9 mouse cellular contexts compared by ENCODE assay signal in the genomic region with DNA sequence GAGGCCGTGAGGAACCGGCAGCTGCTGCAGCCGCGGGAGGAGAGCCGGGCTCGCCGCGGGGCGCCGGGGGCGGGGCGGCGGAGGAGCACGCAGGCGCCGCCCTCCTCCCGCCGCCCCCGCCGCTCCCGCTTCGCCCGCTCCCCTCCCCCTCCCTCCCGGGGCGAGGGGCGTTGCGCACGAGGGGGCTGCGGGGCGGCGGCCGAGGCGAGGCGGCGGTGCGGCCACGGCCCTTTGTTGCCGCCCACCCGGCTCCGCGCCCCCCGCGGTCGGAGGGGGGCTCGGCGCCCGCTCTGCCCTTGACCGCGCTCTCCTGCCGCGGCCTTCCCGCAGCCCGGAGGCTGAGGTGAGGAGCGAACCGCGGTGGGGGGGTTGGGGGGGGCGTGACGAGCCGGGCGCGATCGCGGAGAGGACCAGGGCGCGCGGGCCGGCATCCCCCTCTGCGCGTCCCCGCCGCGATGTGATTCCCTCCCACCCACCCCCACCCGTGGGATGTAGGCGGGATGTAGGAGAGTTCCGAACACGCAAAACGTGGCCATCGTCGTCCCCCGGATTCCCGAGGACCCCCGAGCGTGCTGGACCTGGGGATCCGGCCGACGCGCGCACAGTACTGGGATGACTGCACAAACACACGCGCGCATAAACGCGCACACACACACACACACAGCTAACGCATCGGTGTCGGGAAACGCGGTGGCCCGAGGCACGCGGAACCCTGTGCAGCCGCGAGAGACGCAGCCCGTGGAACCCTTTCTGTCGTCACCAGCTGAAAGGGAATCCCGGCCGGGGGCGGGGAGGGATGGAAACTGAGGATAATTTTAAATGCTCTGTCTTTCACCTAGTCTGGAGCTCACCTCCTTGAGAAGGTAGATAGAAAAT. TPM values are rescaled to one million over a fixed set of nuclear protein-coding genes. Genes with fewer than 3 reads are reported as not detected.
DNase-seq lines count a peak whose midpoint lies in the region; ATAC-seq lines count a peak whose summit lies in the region.
"Had no signal": no experiment of that assay in that cellular context is flagged by ENCODE, and none has a peak within 500 bp of the region (broad histone marks: within the 10 kb centered on the region; RNA-seq: fewer than 3 reads in every experiment).

Gene Enah (minus strand): TSS at position 65 of the 876 bp plus-strand sequence.

- H3K27ac ChIP-seq in hindbrain, embryonic 16.5 days (ENCODE audit: low read depth, low read length): peak within 1 kb of the TSS; percentile 99
- H3K27ac ChIP-seq: macrophage had no signal

- H3K4me1 ChIP-seq in hindbrain, embryonic 16.5 days (ENCODE audit: control insufficient read depth, insufficient read depth, low read depth, low read length): peaks cover 17% of the 10 kb centered on the region

- peak within 1 kb of the TSS; percentile 90 for H3K4me3 ChIP-seq in hindbrain, embryonic 16.5 days (ENCODE audit: low read length)

- H3K36me3 ChIP-seq in hindbrain, embryonic 16.5 days (ENCODE audit: control insufficient read depth, insufficient read depth, low read length): no peaks in the 10 kb centered on the region

- H3K27me3 ChIP-seq in hindbrain, embryonic 16.5 days (replicated peaks; ENCODE audit: control insufficient read depth, insufficient read depth, low read length): no peaks in the 10 kb centered on the region

- under 1% methylated on average over 50 of the region's 109 CpGs for WGBS in hindbrain, embryonic 16.5 days

- H3K9ac ChIP-seq in hindbrain, embryonic 16.5 days (ENCODE audit: low read depth, low read length): peak within 1 kb of the TSS; percentile 99

- peak; percentile 78 to 86 for DNase-seq in adrenal gland, adult (ENCODE audit: inconsistent age in 2 of 2, low spot score in 1 of 2)
- DNase-seq in cerebellum, postnatal 4 days (ENCODE audit: low spot score in 2 of 2): peak; percentile 47 to 81
- peak in 1 of 2 experiments; percentile 48 for DNase-seq in gastrocnemius, adult 8-10 months (ENCODE audit: low spot score in 2 of 2)
- peak; percentile 52 to 64 for DNase-seq in left cerebral cortex, adult 8-10 months (ENCODE audit: low spot score in 2 of 2)
- peak; percentile 65 to 83 for DNase-seq in lung, postnatal 4 days
- DNase-seq in right cerebral cortex, postnatal 10 days (ENCODE audit: low spot score in 2 of 2): peak; percentile 85

- H3K4me2 ChIP-seq in hindbrain, embryonic 16.5 days (ENCODE audit: low read length): peak within 1 kb of the TSS; percentile 65

- peak; percentile 82 for ATAC-seq in hindbrain, embryonic 16.5 days
- no peak for ATAC-seq in activated CD4-positive, CD25-positive, alpha-beta regulatory T cell, adult 4 months

- no peaks in the 10 kb centered on the region for H3K9me3 ChIP-seq in hindbrain, embryonic 16.5 days (ENCODE audit: control insufficient read depth, low read length)

RNA-seq across cellular contexts. Expression of gene Enah, which starts in this region (rescaled TPM):
- 10 to 100 TPM; 43.1 to 56.3 (median 48.3) TPM for total RNA-seq in gastrocnemius, adult 8-10 months (2022)
- 23.5 and 24.4 TPM in 2 replicates for polyA plus RNA-seq in hindbrain, embryonic 16.5 days (2015; fragmentation: Nextera tagmentation; extraction: Ambion mirVana)
- 100 to 1,000 TPM; 153 to 192 (median 162) TPM for total RNA-seq in left cerebral cortex, adult 8-10 months (2022)
- 1 to 10 TPM in 1 of 2 experiments, under 1 TPM in 1; 0.29 to 1.3 TPM for polyA plus RNA-seq in activated CD4-positive, CD25-positive, alpha-beta regulatory T cell, adult 4 months (2017; shearing (Covaris generic))

Comparison
In these comparisons a context has a peak if more than half of its experiments do, and no peak if none do; other contexts are left out.
1. RNA of gene Enah (polyA plus RNA-seq): 23.5 to 24.4 TPM in hindbrain, embryonic 16.5 days; 0.29 to 1.3 TPM in activated CD4-positive, CD25-positive, alpha-beta regulatory T cell, adult 4 months; every median in the first group is over 10 times any median in the second.